Comparison of ENCODE assay signal across 16 mouse cellular contexts in genomic region chr7:16621066-16621622, GRCm38 (mm10). TPM values are rescaled to one million over a fixed set of nuclear protein-coding genes. Genes with fewer than 3 reads are reported as not detected.
DNase-seq lines count a peak whose midpoint lies in the region; ATAC-seq and TF ChIP-seq lines count a peak whose summit lies in the region.
"Had no signal": no experiment of that assay in that cellular context is flagged by ENCODE, and none has a peak within 500 bp of the region (broad histone marks: within the 10 kb centered on the region; RNA-seq: fewer than 3 reads in every experiment).

No protein-coding gene starts in this region.

- no peak overlapping the region for H3K9ac ChIP-seq in liver, embryonic 11.5 days (ENCODE audit: low read depth, low read length)
- H3K9ac ChIP-seq: embryonic facial prominence, embryonic 13.5 days; limb, embryonic 13.5 days; neural tube, embryonic 12.5 days had no signal

- no peak for ATAC-seq in liver, embryonic 11.5 days (replicated peaks; ENCODE audit: low FRiP score)

- H3K4me1 ChIP-seq in heart, embryonic 10.5 days, result peaks cover 10% of the 10 kb centered on the region; the same call in 1 of the 2 replicates
- H3K4me1 ChIP-seq in lung, adult 2 months (ENCODE audit: control insufficient read depth, insufficient read depth, low read length), result peaks cover 8% of the 10 kb centered on the region
- H3K4me1 ChIP-seq in liver, embryonic 11.5 days (replicated peaks; ENCODE audit: control insufficient read depth, insufficient read depth, low read length), result peaks cover under 1% of the 10 kb centered on the region

- TF ChIP-seq POLR2A in lung, adult 2 months (IDR thresholded peaks at IDR 0.05; ENCODE audit: borderline replicate concordance, extremely low read depth, low read depth, low read length), result no peak

- H3K36me3 ChIP-seq in heart, embryonic 10.5 days, result no peaks in the 10 kb centered on the region
- no peaks in the 10 kb centered on the region for H3K36me3 ChIP-seq in liver, embryonic 11.5 days (ENCODE audit: control insufficient read depth, insufficient read depth, low read length)
- H3K36me3 ChIP-seq: embryonic facial prominence, embryonic 13.5 days; limb, embryonic 13.5 days; neural tube, embryonic 12.5 days had no signal

- peak; percentile 97 for DNase-seq in heart, adult 11 months
- no peak for DNase-seq in heart, embryonic 10.5 days (ENCODE audit: low spot score)
- peak; percentile 55 to 63 for DNase-seq in lung, adult 18-20 months
- DNase-seq in lung, adult 2 months, result no peak
- peak; percentile 24 for DNase-seq in heart, postnatal 4 days
- peak; percentile 68 for DNase-seq in lung, postnatal 36 days
- DNase-seq in liver, embryonic 11.5 days (ENCODE audit: low spot score), result no peak
- DNase-seq in left cerebral cortex, postnatal 36 days (ENCODE audit: low spot score in 2 of 2), result no peak
- DNase-seq: cerebellum, adult 11 months had no signal

- 56% methylated on average over 8 of the region's 8 CpGs for whole genome bisulfite sequencing in heart, embryonic 10.5 days
- 59% methylated on average over 8 of the region's 8 CpGs for WGBS in lung, adult 2 months
- WGBS in liver, embryonic 11.5 days, result 72% methylated on average over 8 of the region's 8 CpGs

- no peaks in the 10 kb centered on the region for H3K27me3 ChIP-seq in heart, embryonic 10.5 days (ENCODE audit: insufficient read depth, poor library complexity, severe bottlenecking)
- H3K27me3 ChIP-seq in liver, embryonic 11.5 days (replicated peaks; ENCODE audit: control insufficient read depth, insufficient read depth, low read length), result no peaks in the 10 kb centered on the region
- H3K27me3 ChIP-seq: embryonic facial prominence, embryonic 13.5 days; neural tube, embryonic 12.5 days had no signal

- H3K9me3 ChIP-seq in heart, embryonic 10.5 days, result no peaks in the 10 kb centered on the region
- no peaks in the 10 kb centered on the region for H3K9me3 ChIP-seq in liver, embryonic 11.5 days (ENCODE audit: control insufficient read depth, low read length)
- H3K9me3 ChIP-seq: embryonic facial prominence, embryonic 13.5 days; limb, embryonic 13.5 days; neural tube, embryonic 12.5 days had no signal

- H3K4me3 ChIP-seq in heart, embryonic 10.5 days, result no peak overlapping the region
- no peak overlapping the region for H3K4me3 ChIP-seq in lung, adult 2 months (replicated peaks; ENCODE audit: extremely low read depth, low read depth, low read length)
- H3K4me3 ChIP-seq in liver, embryonic 11.5 days (ENCODE audit: low read depth, low read length), result no peak overlapping the region
- H3K4me3 ChIP-seq: embryonic facial prominence, embryonic 13.5 days; left cerebral cortex, adult 2 months; limb, embryonic 13.5 days; neural tube, embryonic 12.5 days had no signal

- H3K4me2 ChIP-seq in liver, embryonic 11.5 days, result no peak overlapping the region
- H3K4me2 ChIP-seq: embryonic facial prominence, embryonic 13.5 days; limb, embryonic 13.5 days; neural tube, embryonic 12.5 days had no signal

- no peak for TF ChIP-seq CTCF in lung, adult 2 months (IDR thresholded peaks at IDR 0.05; ENCODE audit: insufficient read depth, low read length)

- no peak overlapping the region for H3K27ac ChIP-seq in heart, embryonic 10.5 days
- H3K27ac ChIP-seq in liver, embryonic 11.5 days (ENCODE audit: low read depth, low read length), result no peak overlapping the region
- H3K27ac ChIP-seq: embryonic facial prominence, embryonic 13.5 days; left cerebral cortex, adult 2 months; limb, embryonic 13.5 days; neural tube, embryonic 12.5 days had no signal

- intact Hi-C loops in left cerebral cortex, postnatal 36 days (cut with DNase I), result no loop called here

RNA-seq across cellular contexts. Expression of gene Arhgap35, which starts 6.4 kb away (rescaled TPM):
- 18.3 and 20.0 TPM in 2 replicates for polyA plus RNA-seq in heart, embryonic 10.5 days (2016; fragmentation: Nextera tagmentation; extraction: Ambion mirVana)
- polyA plus RNA-seq in lung, adult 2 months (2012; rRNA removed), result 22.3 and 27.2 TPM in 2 replicates
- total RNA-seq in heart, postnatal 4 days (2021), result 10 to 100 TPM; 71.9 to 74.5 TPM
- 9.1 and 11.5 TPM in 2 replicates for polyA plus RNA-seq in liver, embryonic 11.5 days (2014; fragmentation: Nextera tagmentation; extraction: Ambion mirVana)
- 100 to 1,000 TPM; 134 to 138 TPM for total RNA-seq in left cerebral cortex, postnatal 36 days (2021)

RNA-seq across cellular contexts. Expression of gene Ceacam15, which starts 54.4 kb away (rescaled TPM):
- 0.19 and 0.30 TPM in 2 replicates for polyA plus RNA-seq in heart, embryonic 10.5 days (2016; fragmentation: Nextera tagmentation; extraction: Ambion mirVana)
- polyA plus RNA-seq in lung, adult 2 months (2012; rRNA removed), result not detected in 2 replicates
- total RNA-seq in heart, postnatal 4 days (2021), result under 1 TPM; 0.38 to 0.64 TPM
- polyA plus RNA-seq in liver, embryonic 11.5 days (2014; fragmentation: Nextera tagmentation; extraction: Ambion mirVana), result not detected in 2 replicates
- total RNA-seq in left cerebral cortex, postnatal 36 days (2021), result not detected
- total RNA-seq: adrenal gland, adult 18-20 months; ES-E14; left cerebral cortex, adult 2 months had no signal
- polyA plus RNA-seq: embryonic facial prominence, embryonic 13.5 days; limb, embryonic 13.5 days; liver, embryonic 16.5 days; neural tube, embryonic 12.5 days had no signal

Comparison
In these comparisons a context has a peak if more than half of its experiments do, and no peak if none do; other contexts are left out.
1. DNase-seq: peak in heart, adult 11 months (single experiment), lung, adult 18-20 months (2 of 2), heart, postnatal 4 days (single experiment) and lung, postnatal 36 days (single experiment); none in heart, embryonic 10.5 days (single experiment), lung, adult 2 months (single experiment), liver, embryonic 11.5 days (single experiment) and left cerebral cortex, postnatal 36 days (0 of 2).